Mouse (Mus musculus): ENCODE measurements around the gene Olfr292.

Olfr292 gene

DNA sequence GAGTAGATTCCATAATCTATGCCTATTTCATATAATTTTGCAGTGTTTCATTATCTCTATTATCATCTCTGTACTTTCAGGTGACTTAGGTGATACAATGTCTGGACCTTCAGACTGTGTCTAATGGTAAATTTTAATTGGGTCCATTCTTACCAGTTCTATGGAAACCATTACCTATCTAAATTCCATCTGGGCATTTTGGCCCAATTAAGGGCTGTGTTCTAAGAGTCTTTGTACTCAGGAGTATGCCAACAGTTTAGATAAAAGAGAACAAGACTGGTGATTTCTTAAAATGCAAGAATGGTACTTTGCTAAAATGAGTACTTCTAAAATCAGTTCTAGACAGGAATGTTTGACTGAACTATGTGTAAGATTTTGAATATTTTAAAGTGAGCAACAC lies at the start of gene Olfr292:
TSS of gene Olfr292 (plus strand) at position 301 of the 400 bp plus-strand sequence.
- no peak for DNase-seq (ENCODE audit: low read depth, low spot score)

DNA sequence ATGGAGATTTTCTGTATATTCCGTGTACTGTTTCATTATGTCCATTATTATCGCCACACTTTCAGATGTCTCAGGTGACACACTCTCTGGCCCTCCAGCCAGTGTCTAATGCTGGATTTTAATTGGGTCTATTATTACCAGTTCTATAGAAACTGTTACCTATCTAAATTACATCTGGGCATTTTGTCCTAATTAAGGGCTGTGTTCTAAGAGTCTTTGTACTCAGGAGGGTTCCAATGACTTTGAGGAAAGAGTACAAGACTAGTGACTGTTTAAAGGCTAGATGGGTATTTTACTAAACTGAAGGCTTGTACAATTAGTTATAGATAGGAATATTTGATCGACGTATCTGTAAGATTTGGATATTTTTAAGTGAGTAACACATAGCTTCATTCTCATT lies 39.4 kb upstream of the Olfr292 start, which contains the start of gene Olfr293:
TSS of gene Olfr293 (plus strand) at position 301 of the 400 bp plus-strand sequence.
- no peak for DNase-seq (ENCODE audit: low read depth, low spot score)

DNA sequence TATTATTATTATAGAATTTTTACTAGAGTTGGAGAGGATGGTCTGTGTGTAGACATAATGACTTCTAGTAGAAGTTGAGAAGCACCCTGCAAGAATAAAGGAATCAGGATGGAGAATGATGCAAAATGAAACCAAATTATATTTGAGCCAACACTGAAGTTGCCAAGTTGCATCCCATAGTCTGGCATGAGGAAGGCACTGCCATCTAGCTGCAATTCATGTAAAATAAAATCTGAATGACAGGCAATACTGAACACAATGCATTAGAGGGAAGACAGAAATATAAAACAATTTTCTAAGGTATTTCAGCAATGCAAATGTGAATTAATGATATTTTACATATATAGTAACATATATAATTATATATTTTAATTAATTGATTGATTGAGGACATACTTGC lies 36.9 kb downstream of the Olfr292 start:
- DNase-seq (ENCODE audit: low read depth, low spot score): no peak
